Mouse (Mus musculus) ES-Bruce4 (cell line): ENCODE measurements around the gene Tmc2.

ENCODE experiments used
- CTCF ChIP-seq: IDR thresholded peaks from one replicate; pipeline ENCODE4 v1.8.1; 2011; ENCODE audit warnings: low read depth, low read length
- POLR2A ChIP-seq: IDR thresholded peaks from one replicate; pipeline ENCODE4 v1.8.1; 2011; ENCODE audit warnings: low read length; ENCODE audit not compliant: insufficient read depth

- TF ChIP-seq CTCF (no peak), POLR2A (peak; percentile 98)
Measured at GRCm38 (mm10) chr2:130274149-130274861, 79.3 kb downstream of the Tmc2 start, which contains the start of gene Nop56.
